Mouse (Mus musculus) layer of hippocampus, adult 18-20 months (tissue): ENCODE measurements at regions not wholly inside any gene's neighbourhood (a gene's known extent, or its start where the extent isn't known, plus 50 kb on each side); places are given as distances from the start of the nearest gene placed in this dataset.
A peak's percentile ranks its signal among the peaks of the same experiment; 100 is the strongest.

Source experiments
- DNase-seq, 2 experiments: peaks; one replicate each; pipeline ENCODE4 v3.0.0; 2022; ENCODE audit warnings: low spot score in 2 of 2

- no peak for DNase-seq
These were observed 253.4 kb upstream of the Zeb2 start for GRCm38 (mm10) chr2:45370615-45370968.

DNA sequence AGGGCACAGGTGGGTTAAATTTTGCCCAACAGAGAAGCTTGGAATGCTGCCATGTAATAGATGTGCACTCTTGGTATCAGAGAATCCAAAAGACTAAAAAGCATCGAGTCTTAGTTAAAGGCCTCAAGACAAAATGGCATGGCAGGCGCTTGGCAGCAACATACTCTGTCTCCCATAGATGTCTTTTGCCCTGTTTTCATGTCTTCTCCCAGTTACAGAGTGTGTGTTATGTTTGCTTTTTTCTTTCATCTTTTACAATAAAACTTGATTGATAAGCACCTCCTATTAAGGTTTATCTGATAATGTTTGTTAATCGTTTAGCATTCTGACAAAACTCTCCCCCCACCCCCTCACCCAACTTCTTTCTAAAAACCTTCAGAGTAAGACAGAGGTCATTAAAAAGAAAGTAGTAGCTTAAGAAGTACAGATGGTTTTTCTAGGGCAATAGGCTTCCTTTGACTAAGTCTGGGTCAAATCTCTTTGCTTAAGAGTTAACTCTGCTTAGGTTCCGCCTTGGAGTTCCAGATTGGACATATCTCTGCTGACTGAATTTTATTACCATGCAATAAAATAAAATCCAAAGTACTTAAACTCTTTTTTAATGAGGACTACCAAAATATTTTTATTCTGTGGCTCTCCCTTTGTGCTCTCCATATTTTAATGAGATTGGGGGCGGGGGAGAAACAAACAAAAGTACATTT lies 252.9 kb upstream of the Zeb2 start:
- no peak for DNase-seq

- no peak for DNase-seq
These were observed 252.2 kb upstream of the Zeb2 start for GRCm38 (mm10) chr2:45369432-45369831.

DNA sequence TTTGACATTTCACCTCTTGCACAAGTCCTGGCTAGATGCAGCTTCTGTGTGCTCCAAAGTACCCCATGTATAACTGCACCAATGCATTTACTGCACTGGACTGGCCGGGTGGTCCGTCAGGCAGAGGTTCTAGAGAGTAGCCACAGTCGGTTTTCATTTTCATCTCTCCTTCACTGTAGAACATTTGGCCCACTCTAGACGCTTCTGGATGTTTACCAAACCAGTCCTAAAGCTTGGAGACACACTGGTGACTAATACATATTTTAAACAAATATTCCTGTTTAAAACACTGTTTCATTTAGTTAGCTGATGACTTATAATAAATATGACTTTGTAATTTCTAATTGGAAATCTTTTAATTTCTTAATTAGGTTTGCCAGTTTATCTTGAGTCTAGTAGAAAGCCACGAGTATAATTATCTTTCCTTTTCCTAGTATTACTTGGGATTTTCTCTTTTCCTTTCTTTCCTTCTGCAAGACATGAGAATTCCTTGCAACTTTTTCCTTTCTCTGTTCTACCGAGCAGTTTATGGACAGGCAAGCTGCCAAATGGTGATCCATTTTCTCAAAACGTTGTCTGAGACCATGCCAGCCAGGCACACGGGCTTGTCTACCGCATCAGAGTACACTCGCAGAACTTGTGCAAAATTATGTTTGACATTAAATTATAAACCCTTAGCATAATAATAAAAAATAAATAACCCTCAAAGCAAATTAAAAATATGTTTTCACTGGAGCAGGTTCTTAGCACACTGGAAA lies 250.4 kb upstream of the Zeb2 start:
- no peak for DNase-seq

DNA sequence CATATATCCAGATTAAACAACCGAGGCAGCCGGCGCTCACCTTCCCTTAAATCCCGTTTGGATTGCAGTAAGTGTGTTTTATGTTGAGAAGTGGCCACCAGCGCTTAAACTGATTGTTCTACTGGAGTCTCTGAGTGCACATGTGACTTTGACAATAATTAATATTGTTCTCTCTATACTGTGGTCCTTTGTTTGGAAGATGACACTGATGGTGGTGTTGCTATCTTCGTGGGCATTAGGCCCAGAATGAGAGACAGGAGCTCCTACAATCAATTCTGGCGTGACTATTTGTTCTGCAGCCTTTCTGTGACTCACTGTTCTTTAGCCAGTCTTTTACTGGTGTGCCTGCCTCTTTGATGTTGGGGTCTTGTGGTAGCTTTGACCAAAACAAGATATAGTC lies 240.1 kb upstream of the Zeb2 start:
- DNase-seq = peak in 1 of 2 experiments; percentile 58

GRCm38 (mm10) chr2:45356558-45357170 lies 239.5 kb upstream of the Zeb2 start:
- DNase-seq = peak in 1 of 2 experiments; percentile 37

DNA sequence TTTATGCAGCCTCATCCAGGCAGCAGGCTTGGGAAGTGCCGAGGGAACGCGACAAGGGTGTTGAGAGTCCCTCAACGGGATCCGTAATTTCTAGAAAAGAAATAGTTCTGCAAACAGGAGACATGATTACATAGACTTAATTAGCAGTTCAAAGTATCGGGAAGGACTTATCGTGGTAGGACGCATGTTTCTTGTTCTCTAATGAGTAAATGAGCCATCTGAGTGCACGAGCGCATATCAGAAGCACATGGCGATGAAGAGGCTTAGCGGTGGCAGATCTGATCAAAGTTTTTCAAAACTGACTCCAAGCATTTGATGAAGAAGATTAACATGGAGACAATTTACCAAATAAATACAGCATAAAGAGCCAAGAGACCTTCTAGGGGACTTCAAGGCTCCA lies 238.8 kb upstream of the Zeb2 start:
- DNase-seq = no peak

- no peak for DNase-seq
These were observed 234.4 kb upstream of the Zeb2 start for GRCm38 (mm10) chr2:45351529-45352133.

GRCm38 (mm10) chr2:45346358-45346757 lies 229.2 kb upstream of the Zeb2 start:
- no peak for DNase-seq

- peak in 1 of 2 experiments; percentile 60 for DNase-seq
These were observed 222.7 kb upstream of the Zeb2 start for GRCm38 (mm10) chr2:45339866-45340265.

- DNase-seq = no peak
These were observed 221.6 kb upstream of the Zeb2 start for GRCm38 (mm10) chr2:45338809-45339208.

- peak in 1 of 2 experiments; percentile 66 for DNase-seq
These were observed 199.9 kb upstream of the Zeb2 start for GRCm38 (mm10) chr2:45316945-45317565.

GRCm38 (mm10) chr2:45287530-45288009 lies 170.4 kb upstream of the Zeb2 start:
- no peak for DNase-seq

DNA sequence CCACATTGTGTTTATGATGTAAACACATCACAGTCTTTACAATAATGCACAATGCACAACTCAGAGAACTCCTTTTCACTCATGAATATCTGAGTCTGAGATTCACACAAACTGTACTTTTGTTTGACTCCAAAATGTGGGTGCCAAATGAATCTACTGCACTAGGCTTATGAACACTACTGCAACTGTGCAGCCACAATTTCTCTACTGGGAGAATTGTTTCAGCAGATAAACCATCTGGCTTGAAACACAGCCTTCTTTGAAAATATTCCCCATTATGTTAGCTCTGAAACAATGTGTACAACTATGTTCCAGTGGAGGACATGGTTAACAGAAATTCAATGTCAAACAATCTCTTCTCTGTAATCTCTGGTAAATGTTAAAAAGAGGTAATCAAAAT lies 166.6 kb upstream of the Zeb2 start:
- peak; percentile 26 to 81 for DNase-seq

DNA sequence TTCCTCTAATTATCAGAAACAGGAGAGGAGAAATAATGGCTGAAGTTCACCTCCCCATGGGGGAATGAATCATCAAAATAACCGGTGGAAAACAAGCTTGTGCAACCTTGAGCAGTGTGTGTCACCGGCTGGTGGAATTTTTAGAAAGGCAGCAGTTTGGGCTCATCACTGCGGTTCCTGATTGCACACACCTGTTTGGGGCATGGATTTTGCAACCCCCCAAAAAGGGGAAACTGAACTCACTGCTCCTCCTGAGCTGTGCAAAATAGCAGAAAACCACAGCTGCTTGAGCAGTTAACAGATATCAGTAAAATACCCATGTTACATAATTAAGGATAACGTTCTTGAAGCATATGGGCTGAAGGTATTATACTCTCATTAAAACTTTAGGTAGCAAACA lies 162.3 kb upstream of the Zeb2 start:
- DNase-seq = no peak

- no peak for DNase-seq
These were observed 160.4 kb upstream of the Zeb2 start for GRCm38 (mm10) chr2:45277602-45278001.

DNA sequence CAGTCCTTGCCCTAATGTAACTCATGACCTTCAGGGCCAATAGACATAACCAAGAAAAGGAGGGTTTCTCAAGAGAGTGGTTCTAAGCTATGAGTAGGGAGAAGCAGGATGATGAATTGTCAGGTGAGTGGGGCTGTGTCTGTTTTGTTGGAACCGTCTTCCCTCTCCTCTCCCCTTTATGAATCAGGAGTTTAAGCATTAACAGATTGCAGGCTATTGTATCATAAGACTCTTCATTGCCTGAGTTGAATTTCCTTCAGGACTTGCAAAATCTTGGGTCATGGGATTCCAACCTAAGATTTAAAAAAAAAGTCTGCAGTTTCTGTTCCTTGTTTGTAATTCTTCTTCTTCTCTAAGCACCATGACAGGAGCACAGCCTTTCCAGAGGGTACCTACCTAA lies 159.5 kb upstream of the Zeb2 start:
- no peak for DNase-seq

GRCm38 (mm10) chr2:45270035-45270434 lies 152.8 kb upstream of the Zeb2 start:
- no peak for DNase-seq

GRCm38 (mm10) chr2:45265819-45266218 lies 148.6 kb upstream of the Zeb2 start:
- DNase-seq = no peak

DNA sequence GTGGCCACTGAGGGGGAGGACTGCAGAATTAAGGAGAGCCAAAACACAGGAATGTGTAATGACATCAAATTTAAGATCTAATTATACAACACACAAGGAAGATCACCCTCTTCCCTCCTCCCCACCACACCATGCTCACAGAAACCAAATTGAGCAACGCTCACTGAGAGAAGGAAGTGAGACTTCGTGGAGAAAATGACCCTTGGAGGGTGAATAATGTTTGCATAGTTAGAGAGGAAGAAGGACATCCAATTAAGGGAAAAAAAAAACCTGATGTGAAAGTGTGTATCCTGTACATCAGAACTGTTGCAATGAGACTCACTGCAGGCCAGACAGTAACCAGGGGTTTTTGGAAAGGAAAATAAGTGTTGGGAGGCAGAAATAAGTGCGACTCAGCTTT lies 144.8 kb upstream of the Zeb2 start:
- no peak for DNase-seq

DNA sequence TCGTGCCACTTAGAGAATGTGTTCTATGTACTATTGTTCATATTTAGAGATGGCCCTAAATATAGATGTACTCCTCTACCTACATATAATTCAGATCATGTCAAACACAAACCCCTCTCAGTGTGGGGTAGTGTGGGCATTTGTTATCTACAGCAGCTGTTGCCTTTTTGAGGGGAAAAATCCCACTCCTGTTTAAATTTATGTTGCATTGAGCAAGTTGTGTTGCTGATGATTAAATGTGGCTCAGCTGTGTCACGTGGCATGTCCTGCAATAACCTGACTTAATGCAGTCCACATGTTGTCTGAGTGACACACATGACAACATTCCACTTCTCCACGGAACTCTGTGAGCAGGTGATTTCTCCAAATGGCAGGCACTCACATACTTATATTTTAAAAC lies 141.7 kb upstream of the Zeb2 start:
- DNase-seq = no peak
